Mouse (Mus musculus): Measurements from ENCODE around the gene Cx3cr1.

Cx3cr1 gene

DNA sequence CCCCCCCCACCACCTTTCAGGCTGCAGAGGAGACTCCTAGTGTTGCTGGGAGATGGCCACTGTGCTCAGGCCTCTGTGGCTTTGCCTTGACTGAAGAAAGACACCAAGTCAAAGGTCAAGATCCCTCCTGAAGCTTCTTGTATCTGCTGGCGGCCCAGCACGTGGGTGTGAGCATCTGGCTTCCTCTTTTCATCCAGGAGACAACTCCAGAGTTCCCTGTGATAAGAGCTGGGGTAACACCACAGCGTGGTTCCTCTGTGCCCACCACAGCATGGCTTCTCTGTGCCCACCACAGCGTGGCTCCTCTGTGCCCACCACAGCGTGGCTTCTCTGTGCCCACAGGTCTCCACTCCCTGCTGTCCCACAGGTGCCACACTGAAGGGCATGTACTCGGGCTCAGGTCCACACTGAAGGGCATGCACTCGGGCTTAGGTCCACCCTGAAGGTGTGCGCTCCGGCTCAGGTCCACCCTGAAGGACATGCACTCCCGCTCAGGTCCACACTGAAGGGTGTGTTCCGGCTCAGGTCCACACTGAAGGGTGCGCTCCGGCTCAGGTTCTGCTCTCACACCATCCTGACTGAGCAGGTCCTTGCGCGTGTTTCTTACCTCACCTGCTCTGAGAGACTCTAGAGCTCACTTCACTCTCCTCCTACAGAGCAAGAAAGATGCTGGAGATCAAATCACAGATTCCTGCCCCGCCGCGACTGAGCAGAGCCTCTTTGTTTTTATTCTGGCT is 13.6 kb upstream of the Cx3cr1 start:
- DNase-seq (ENCODE audit: extremely low read depth, insufficient read length, low spot score), result no peak

DNA sequence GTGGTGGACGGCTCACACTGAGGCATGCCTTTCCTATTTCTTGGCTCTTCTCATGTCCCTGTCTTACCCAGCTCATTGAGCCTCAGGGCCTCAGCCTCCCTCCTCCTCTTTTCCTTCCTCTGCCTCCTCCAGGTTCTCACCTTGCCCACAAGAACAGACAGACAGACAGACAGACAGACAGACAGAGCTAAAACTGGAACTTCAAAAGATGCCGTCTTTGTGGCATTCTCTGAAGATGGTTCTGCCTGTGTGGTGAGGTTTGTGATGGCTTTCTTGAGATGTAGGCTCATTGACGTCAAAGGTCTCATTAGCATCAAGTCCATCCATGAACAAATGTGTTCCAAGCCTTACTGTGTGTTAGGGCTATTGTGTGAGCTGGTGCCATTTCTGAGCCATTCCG is 13.0 kb upstream of the Cx3cr1 start:
- no peak for DNase-seq (ENCODE audit: extremely low read depth, insufficient read length, low spot score)

- no peak for DNase-seq (ENCODE audit: extremely low read depth, insufficient read length, low spot score)
Observed at GRCm38 (mm10) chr9:120081967-120082366, 12.3 kb upstream of the Cx3cr1 start.

DNA sequence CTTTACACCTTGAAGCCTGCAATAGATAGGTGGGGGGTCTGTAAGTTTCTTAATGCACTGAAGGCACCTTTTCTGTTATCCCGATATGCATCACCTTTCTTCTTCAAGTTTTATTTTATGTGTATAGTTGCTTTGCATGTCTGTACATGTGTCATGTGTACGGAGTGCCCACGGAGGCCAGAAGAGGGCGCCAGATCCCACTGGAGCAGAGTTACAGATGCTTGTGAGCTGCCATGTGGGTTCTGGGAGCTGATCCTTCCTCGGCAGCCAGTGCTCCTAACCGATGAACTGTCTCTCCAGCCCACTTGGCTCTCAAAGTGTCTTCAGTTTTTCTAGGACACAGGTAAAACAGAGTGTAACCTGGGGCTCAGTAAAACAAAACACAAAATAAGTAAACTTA is 11.6 kb upstream of the Cx3cr1 start:
- no peak for DNase-seq (ENCODE audit: extremely low read depth, insufficient read length, low spot score)

DNA sequence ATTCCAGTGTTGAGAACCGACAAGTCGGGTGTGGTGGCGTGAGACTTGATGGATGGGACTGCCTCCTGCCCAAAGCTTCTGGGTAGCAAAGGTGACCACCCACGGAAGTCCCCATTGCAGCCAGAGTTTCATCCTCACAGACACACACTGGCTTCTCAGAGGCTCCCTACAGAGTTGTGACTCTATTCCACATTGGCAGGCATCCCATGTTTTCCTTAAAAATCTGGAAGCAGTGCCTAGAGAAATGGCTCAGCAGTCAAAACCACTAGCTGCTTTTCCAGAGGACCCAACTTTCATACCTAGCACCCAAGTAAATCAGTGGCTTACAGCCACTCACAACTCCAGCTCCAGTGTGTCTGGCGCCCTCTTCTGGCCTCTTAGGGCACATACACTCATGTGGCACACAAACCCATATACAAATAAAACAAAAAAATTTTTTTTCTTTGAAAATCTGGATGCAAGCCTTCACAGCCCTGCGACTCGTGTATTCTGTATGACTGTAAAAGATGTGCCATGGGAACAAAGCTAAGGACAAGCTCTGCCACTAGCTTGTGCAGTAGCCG is 10.9 kb upstream of the Cx3cr1 start:
- DNase-seq (ENCODE audit: extremely low read depth, insufficient read length, low spot score), result no peak

GRCm38 (mm10) chr9:120079901-120080300 is 10.2 kb upstream of the Cx3cr1 start:
- DNase-seq (ENCODE audit: extremely low read depth, insufficient read length, low spot score), result no peak

DNA sequence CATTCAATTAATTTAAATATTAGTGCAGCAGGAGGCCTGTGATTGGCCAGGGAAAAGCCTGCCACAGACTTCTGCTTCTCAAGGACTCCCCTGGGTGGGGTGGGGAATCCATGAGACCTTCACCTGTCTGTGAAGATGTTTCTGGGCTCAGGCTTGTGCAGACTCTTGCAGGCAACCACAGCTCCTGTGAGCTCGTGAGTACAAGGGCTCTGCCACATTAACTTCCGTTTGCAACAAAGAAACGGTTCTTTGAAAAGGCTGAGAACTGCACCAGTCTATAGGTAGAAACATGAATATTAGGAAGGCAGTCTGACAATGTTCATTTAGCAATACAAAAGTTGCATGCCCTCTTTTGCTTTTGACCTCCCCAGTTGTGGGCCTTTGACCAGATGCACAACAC is 8.6 kb upstream of the Cx3cr1 start:
- no peak for DNase-seq (ENCODE audit: extremely low read depth, insufficient read length, low spot score)

DNA sequence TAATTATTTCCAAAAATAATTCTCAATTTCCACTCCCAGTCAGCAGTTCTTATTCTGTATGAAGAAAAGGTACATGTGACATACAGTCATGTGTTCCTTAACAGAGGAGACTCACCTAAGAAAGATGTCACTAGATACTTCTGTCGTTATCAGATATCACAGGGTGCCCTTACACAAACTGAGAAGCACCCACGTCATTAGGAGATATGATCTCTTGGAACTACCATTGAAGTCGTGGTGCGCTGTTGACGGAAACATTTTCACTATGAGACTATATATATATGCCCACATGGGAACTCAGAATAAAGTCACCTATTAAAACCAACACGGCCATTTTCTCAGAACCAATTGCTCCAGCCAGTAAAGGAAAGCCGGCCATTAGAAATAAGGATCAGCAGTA is 4.8 kb upstream of the Cx3cr1 start:
- no peak for DNase-seq (ENCODE audit: extremely low read depth, insufficient read length, low spot score)

DNA sequence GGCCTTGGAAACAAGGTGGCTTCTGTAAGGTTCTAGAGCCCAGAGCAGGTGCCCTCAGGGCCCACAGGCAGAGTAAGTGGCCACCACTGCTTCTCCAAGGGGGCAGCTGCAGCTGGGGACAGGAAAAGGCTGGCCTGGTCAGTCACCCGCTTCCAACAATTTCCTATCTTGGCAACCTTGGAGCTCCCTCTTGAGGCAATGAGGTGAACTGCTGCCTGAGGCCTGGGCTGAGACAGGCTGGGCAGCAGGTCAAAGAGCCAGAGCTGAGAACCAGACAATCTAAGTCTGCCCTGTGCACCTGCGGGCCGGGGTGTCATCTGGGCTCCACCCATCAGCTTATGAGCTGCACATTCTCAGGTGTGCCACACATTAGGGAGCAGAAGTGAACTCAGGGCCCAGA is 3.5 kb upstream of the Cx3cr1 start:
- peak; percentile 47 for DNase-seq (ENCODE audit: extremely low read depth, insufficient read length, low spot score)

GRCm38 (mm10) chr9:120071251-120071650 is 1.6 kb upstream of the Cx3cr1 start:
- no peak for DNase-seq (ENCODE audit: extremely low read depth, insufficient read length, low spot score)

DNA sequence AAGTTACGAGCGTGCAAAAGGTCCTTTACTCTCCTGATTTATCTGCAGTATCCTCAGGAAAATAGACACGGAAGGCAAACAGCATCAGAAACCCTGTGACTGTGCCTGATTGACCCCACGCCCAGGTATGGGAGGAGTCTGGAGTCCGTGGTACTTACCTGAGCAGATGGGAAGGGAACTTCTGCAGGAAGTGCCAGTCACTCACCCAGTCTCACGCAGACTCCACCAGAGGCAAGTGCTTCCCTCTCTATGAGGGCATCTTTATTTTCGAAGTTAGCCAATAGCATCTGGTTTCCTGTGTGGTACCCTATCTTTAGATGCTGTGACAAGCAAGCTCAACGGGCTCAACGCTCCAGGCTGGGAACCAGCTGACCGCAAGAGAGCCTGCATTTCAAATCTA is 1.6 kb downstream of the Cx3cr1 start:
- DNase-seq (ENCODE audit: extremely low read depth, insufficient read length, low spot score), result no peak

GRCm38 (mm10) chr9:120067609-120068008 is 2.1 kb downstream of the Cx3cr1 start:
- DNase-seq (ENCODE audit: extremely low read depth, insufficient read length, low spot score), result no peak

DNA sequence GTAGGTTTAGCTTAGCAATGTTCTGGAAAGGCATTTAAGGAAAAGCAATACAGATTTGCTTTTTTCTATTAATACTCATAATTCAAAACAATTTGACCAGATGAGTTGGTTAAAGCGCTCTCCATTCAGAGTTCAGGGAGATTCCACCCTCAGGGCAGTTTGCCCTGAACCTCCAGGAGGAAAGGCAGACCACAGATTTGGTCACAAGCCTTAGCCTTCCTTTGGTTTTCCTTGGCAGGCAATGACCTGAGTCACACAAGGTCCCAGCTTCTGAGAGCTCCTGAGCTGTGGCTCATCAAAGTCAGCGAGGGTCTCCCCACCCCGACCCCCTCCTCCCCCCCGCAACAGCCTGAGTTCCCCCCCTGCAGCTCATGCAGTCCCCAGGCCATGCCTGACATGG is 5.4 kb downstream of the Cx3cr1 start:
- peak; percentile 40 for DNase-seq (ENCODE audit: extremely low read depth, insufficient read length, low spot score)

GRCm38 (mm10) chr9:120058730-120059129 is 10.9 kb downstream of the Cx3cr1 start:
- no peak for DNase-seq (ENCODE audit: extremely low read depth, insufficient read length, low spot score)

DNA sequence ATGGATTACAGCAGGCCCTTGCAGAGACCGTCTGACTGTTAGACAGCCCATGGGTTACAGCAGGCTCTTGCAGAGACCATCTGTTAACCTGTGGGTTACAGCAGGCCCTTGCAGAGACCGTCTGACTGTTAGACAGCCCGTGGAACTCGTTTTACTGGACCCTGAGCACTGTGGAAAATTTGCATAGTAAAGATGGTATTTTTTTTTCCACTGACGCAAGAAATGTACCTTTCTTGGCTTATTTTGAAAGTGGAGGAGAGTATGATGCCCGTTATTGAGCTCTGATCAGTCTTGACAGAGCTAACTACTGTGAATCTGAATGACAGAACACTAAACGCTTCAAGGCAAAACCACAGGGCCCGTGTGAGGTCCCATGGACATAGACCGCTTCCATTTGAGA is 13.5 kb downstream of the Cx3cr1 start:
- no peak for DNase-seq (ENCODE audit: extremely low read depth, insufficient read length, low spot score)

DNA sequence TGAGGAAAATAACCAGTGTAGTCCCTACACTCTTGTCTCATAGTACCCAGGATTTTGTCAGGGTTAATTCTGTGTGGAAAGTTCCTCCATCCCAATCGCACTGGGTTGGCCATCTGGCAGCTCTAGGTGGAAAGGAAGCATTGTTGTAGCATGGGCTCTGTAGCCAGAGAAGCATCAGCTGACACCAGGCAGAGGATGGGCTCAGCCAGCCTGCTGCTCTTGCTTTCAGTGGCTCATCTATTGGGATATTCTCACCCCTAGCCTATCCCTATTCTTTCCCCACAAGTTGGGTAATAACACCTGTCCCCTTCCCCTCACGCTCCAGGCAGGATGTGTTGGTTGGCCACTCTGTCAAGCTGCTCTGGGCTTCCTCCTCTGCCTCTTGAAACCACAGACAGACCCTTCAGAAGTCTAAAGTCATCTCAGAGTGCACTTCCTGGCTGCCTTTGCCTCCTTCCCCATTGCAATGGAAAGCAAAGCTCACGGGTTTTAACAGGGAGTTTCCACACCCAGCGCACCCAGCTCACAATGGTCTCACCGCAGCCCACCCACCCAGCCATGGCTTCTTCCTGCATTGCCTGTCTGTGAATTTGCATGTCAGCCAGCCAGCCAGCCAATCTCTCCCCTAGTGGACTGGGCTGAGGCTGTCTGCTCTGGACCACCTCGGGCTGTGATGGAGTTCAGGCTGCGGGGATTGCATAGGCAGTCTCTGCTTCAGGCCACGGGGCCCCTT is 15.0 kb downstream of the Cx3cr1 start:
- no peak for DNase-seq (ENCODE audit: extremely low read depth, insufficient read length, low spot score)

- DNase-seq (ENCODE audit: extremely low read depth, insufficient read length, low spot score), result peak; percentile 46
Observed at GRCm38 (mm10) chr9:120049407-120049806, 20.3 kb downstream of the Cx3cr1 start.

- DNase-seq (ENCODE audit: extremely low read depth, insufficient read length, low spot score), result no peak
Observed at GRCm38 (mm10) chr9:120048495-120048894, 21.2 kb downstream of the Cx3cr1 start.

DNA sequence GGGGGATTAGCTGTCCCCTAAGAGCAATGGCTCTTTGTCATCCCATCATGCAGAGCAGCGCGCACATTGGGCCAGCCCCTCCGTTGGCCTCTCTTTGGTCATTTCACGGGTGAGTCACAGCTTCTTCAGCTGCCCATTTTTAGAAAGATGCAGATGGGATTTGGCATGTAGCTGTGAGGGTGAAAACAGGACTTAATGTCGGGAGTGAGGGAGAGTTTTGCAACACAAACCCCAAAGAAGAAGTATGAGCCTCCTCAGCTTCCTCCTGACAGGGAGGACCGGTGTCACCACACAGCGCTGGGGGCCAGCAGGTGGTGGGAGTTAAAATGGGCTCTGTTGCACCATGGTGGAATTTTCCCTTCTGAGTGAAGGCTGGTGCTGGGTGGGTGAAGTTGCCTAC is 26.6 kb downstream of the Cx3cr1 start:
- DNase-seq (ENCODE audit: extremely low read depth, insufficient read length, low spot score), result no peak

- no peak for DNase-seq (ENCODE audit: extremely low read depth, insufficient read length, low spot score)
Observed at GRCm38 (mm10) chr9:120037414-120037813, 32.3 kb downstream of the Cx3cr1 start.

DNA sequence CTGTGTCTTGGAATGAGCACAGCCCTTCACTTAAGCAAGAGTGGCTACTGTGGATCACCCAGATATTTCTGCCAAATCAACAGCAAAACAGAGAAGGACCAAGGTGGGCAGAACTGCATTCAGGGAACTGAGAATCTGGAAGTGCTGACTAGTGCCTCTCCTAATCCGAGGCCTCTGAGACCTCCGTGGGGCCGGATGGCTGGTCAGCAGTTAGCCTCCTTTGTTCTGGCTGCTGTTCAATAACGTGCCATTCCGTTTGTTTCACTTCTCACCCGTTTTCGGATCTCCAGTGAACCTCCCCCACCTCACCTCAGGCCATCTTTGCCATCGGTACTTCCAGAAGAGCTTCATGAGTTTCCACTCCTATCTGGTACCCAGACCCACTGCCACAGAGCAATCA is 35.3 kb downstream of the Cx3cr1 start:
- no peak for DNase-seq (ENCODE audit: extremely low read depth, insufficient read length, low spot score)

DNA sequence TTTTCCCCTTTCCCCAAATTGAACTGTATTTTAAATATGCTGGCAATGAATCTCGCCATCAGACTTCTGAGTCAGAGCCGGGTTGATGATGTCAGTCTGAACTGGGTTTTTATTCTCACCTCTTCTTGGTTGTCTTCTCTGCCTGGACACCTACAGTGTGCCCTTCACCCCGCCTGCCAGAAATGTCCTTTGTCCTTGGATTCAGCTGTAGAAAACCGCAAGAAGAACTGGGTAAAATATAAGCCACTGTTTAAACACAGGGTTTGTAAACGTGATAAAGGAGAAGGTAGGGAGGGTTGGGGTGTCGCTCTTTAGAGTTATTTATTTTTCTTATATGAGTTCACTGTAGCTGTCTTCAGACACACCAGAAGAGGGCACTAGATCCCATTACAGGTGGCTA is 37.0 kb downstream of the Cx3cr1 start:
- no peak for DNase-seq (ENCODE audit: extremely low read depth, insufficient read length, low spot score)
